Mouse (Mus musculus): ENCODE measurements around the gene Kif6. TPM values are rescaled to one million over a fixed set of nuclear protein-coding genes. Genes with fewer than 3 reads are reported as not detected.

Gene Kif6
- polyA plus RNA-seq, 1 experiment: not detected

DNA sequence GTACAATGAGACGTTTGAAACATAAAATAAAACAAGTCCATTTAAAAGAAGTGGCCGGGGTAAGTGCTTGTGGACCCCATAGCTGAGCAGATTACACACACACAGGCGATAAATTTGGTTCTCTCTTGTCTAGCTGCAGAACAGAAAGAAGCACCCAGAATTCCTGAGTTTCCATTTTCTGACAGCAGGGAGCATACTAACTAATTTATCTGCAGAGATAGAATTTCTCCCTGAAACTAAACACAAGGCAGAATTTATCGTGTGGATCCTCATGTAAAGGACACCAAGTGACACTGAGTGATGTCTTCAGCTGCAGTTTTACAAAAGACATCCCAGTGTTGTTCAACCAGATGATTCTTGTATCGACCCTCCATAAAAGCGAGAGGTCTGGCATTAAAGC is 260.5 kb downstream of the Kif6 start:
- H3K4me1 ChIP-seq (ENCODE audit: control insufficient read depth, insufficient read depth, low read length): no peaks in the 10 kb centered on the region
- TF ChIP-seq POLR2A (IDR thresholded peaks at IDR 0.05; ENCODE audit: borderline replicate concordance, control insufficient read depth, low read depth, low read length) (no peak), CTCF (IDR thresholded peaks at IDR 0.05; ENCODE audit: control insufficient read depth, insufficient read depth, low read length) (no peak)
- WGBS: 73% methylated on average over 6 of the region's 6 CpGs
- H3K27ac ChIP-seq (ENCODE audit: control insufficient read depth, insufficient read depth, low read depth, low read length, poor library complexity): no peak overlapping the region
- H3K4me3 ChIP-seq (replicated peaks; ENCODE audit: control insufficient read depth, low read depth, low read length): no peak overlapping the region

DNA sequence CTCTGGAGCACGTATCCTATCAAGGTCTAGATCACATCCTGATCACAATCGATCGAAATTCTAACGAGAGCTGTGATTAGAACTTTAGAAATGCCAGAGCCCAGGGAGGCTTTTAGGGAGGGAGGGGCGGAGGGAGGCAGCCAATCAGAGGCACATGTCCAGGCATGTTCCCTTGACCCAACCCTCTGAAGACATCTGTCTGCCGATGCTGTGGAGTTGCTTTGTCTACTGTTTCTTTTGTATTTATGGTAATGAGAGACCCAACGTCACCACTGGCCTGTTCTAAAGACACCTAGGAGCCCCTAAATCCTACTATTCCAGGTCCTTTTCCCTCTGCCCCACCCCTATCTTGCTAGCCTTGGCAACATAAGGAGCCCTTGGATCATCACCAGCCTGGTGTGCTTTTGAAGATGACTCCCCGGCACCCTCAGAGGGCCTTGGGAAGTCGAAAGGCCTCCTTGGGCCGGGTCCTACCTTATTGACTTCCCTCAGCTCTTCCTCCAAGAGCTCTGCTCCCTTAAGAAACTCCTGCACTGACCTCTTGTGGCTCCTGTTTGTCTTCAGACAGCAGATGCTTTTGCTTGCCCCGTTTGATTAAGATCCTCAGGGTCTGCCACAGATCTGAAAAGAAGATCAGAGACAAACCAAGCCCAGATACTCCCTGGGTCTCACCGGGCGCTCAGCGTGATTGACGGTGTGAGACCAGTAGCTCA is 261.2 kb downstream of the Kif6 start:
- 62% methylated on average over 15 of the region's 15 CpGs for WGBS
- TF ChIP-seq POLR2A (IDR thresholded peaks at IDR 0.05; ENCODE audit: borderline replicate concordance, control insufficient read depth, low read depth, low read length) (no peak), CTCF (IDR thresholded peaks at IDR 0.05; ENCODE audit: control insufficient read depth, insufficient read depth, low read length) (no peak)
- no peak overlapping the region for H3K4me3 ChIP-seq (replicated peaks; ENCODE audit: control insufficient read depth, low read depth, low read length)
- peaks cover 1% of the 10 kb centered on the region; the same call in 1 of the 2 replicates for H3K4me1 ChIP-seq (ENCODE audit: control insufficient read depth, insufficient read depth, low read length)
- no peak overlapping the region for H3K27ac ChIP-seq (ENCODE audit: control insufficient read depth, insufficient read depth, low read depth, low read length, poor library complexity)

GRCm38 (mm10) chr17:49880919-49881744 is 266.2 kb downstream of the Kif6 start:
- no peak overlapping the region for H3K27ac ChIP-seq (ENCODE audit: control insufficient read depth, insufficient read depth, low read depth, low read length, poor library complexity)
- TF ChIP-seq POLR2A (IDR thresholded peaks at IDR 0.05; ENCODE audit: borderline replicate concordance, control insufficient read depth, low read depth, low read length) (no peak), CTCF (IDR thresholded peaks at IDR 0.05; ENCODE audit: control insufficient read depth, insufficient read depth, low read length) (no peak)
- 57% methylated on average over 5 of the region's 5 CpGs for WGBS
- peaks cover 1% of the 10 kb centered on the region; the same call in 1 of the 2 replicates for H3K4me1 ChIP-seq (ENCODE audit: control insufficient read depth, insufficient read depth, low read length)
- no peak overlapping the region for H3K4me3 ChIP-seq (replicated peaks; ENCODE audit: control insufficient read depth, low read depth, low read length)

GRCm38 (mm10) chr17:49881796-49882195 is 266.9 kb downstream of the Kif6 start:
- H3K4me3 ChIP-seq (replicated peaks; ENCODE audit: control insufficient read depth, low read depth, low read length): no peak overlapping the region
- WGBS: 69% methylated on average over 7 of the region's 7 CpGs
- no peak overlapping the region for H3K27ac ChIP-seq (ENCODE audit: control insufficient read depth, insufficient read depth, low read depth, low read length, poor library complexity)
- TF ChIP-seq POLR2A (IDR thresholded peaks at IDR 0.05; ENCODE audit: borderline replicate concordance, control insufficient read depth, low read depth, low read length): no peak
- TF ChIP-seq CTCF (IDR thresholded peaks at IDR 0.05; ENCODE audit: control insufficient read depth, insufficient read depth, low read length): no peak
- peaks cover 1% of the 10 kb centered on the region; the same call in 1 of the 2 replicates for H3K4me1 ChIP-seq (ENCODE audit: control insufficient read depth, insufficient read depth, low read length)

DNA sequence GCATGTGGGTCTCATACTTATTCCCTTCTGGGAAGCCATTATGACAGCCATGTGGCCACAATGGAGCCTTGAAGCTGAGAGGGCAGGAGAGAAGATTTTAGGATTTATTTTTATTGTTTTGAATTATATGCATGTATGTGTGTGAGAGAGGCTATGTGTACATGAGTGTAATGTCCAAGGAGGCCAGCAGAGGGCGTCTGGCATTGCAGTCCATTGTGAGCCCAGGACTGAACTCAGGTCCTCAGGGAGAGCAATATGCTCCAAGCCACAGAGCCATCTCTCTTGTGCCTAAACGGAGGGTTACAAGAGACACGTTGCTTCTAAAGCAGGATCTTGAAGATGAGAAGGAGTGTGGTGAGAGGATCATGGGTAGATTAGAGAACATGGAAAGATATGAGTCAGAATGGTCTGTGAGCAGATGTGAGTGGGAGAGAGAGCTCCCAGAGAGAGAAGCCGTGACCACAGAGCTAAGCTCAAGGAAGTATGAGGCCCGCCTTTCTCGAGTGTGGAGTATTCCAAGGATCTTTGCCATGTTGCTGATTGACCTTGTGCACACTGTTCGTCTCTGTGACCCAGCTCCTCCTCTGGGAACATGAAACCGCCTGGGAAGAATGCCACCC is 268.3 kb downstream of the Kif6 start:
- peaks cover 1% of the 10 kb centered on the region; the same call in 1 of the 2 replicates for H3K4me1 ChIP-seq (ENCODE audit: control insufficient read depth, insufficient read depth, low read length)
- no peak overlapping the region for H3K4me3 ChIP-seq (replicated peaks; ENCODE audit: control insufficient read depth, low read depth, low read length)
- 80% methylated on average over 8 of the region's 8 CpGs for WGBS
- TF ChIP-seq CTCF (IDR thresholded peaks at IDR 0.05; ENCODE audit: control insufficient read depth, insufficient read depth, low read length) (0 out of 2 replicates have a peak, but pooled peaks have one; percentile 35), POLR2A (IDR thresholded peaks at IDR 0.05; ENCODE audit: borderline replicate concordance, control insufficient read depth, low read depth, low read length) (no peak)
- no peak overlapping the region for H3K27ac ChIP-seq (ENCODE audit: control insufficient read depth, insufficient read depth, low read depth, low read length, poor library complexity)

GRCm38 (mm10) chr17:49885035-49885434 is 270.1 kb downstream of the Kif6 start:
- Histone ChIP-seq H3K4me3 (replicated peaks; ENCODE audit: control insufficient read depth, low read depth, low read length) (no peak overlapping the region), H3K27ac (ENCODE audit: control insufficient read depth, insufficient read depth, low read depth, low read length, poor library complexity) (no peak overlapping the region), H3K4me1 (ENCODE audit: control insufficient read depth, insufficient read depth, low read length) (peaks cover 1% of the 10 kb centered on the region; the same call in 1 of the 2 replicates)
- WGBS: 86% methylated on average over 11 of the region's 11 CpGs
- TF ChIP-seq POLR2A (IDR thresholded peaks at IDR 0.05; ENCODE audit: borderline replicate concordance, control insufficient read depth, low read depth, low read length) (no peak), CTCF (IDR thresholded peaks at IDR 0.05; ENCODE audit: control insufficient read depth, insufficient read depth, low read length) (no peak)

- no peak overlapping the region for H3K27ac ChIP-seq (ENCODE audit: control insufficient read depth, insufficient read depth, low read depth, low read length, poor library complexity)
- 49% methylated on average over 7 of the region's 7 CpGs for WGBS
- TF ChIP-seq CTCF (IDR thresholded peaks at IDR 0.05; ENCODE audit: control insufficient read depth, insufficient read depth, low read length) (no peak), POLR2A (IDR thresholded peaks at IDR 0.05; ENCODE audit: borderline replicate concordance, control insufficient read depth, low read depth, low read length) (no peak)
- H3K4me1 ChIP-seq (ENCODE audit: control insufficient read depth, insufficient read depth, low read length): no peaks in the 10 kb centered on the region; the same call in 1 of the 2 replicates
- H3K4me3 ChIP-seq (replicated peaks; ENCODE audit: control insufficient read depth, low read depth, low read length): no peak overlapping the region
These were observed 274.7 kb downstream of the Kif6 start for GRCm38 (mm10) chr17:49889629-49890028.

DNA sequence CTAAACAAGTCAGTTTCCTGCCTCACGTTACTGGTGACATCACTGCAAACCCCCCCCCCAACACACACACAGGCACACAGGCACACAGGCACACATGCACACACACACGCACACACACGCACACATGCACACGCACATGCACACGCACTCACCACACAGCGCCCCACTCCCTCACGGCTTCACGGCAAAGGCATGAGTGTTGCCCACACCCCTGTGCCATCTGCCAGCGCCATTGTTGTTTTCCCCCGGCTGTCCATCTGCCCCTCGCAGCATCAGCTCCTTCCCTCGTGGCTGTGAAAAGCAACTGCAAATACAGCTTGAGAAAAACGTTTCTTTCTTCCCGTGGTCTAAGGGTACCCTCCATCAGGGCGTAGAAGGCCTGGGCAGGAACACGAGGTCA is 275.9 kb downstream of the Kif6 start:
- no peak for TF ChIP-seq CTCF (IDR thresholded peaks at IDR 0.05; ENCODE audit: control insufficient read depth, insufficient read depth, low read length)
- TF ChIP-seq POLR2A (IDR thresholded peaks at IDR 0.05; ENCODE audit: borderline replicate concordance, control insufficient read depth, low read depth, low read length): no peak
- Histone ChIP-seq H3K27ac (ENCODE audit: control insufficient read depth, insufficient read depth, low read depth, low read length, poor library complexity) (no peak overlapping the region), H3K4me1 (ENCODE audit: control insufficient read depth, insufficient read depth, low read length) (no peaks in the 10 kb centered on the region; the same call in 1 of the 2 replicates), H3K4me3 (replicated peaks; ENCODE audit: control insufficient read depth, low read depth, low read length) (no peak overlapping the region)
- 79% methylated on average over 16 of the region's 16 CpGs for WGBS

Measured in bone marrow, adult 2 months (tissue).